Mouse (Mus musculus) activated CD4-positive, CD25-positive, alpha-beta regulatory T cell, adult 4 months (primary cell): ENCODE measurements around the gene Dmxl2. TPM values are rescaled to one million over a fixed set of nuclear protein-coding genes. Genes with fewer than 3 reads are reported as not detected.

Experiments
- polyA plus RNA-seq, 2 experiments: library from polyadenylated mRNA; unstranded; fragments of 100-300 nt; shearing (Covaris generic); gene quantifications; one replicate each; pipeline ENCODE4 v1.2.1; 2017

The Dmxl2 gene
- polyA plus RNA-seq, 2 experiments from 2014 or later: 0.83 TPM; not detected in 1

Other genes with a start within 250 kb of the Dmxl2 start
- gene Cyp19a1, start 233.5 kb downstream of the Dmxl2 start, polyA plus RNA-seq: not detected
- gene Gldn, start 215.1 kb downstream of the Dmxl2 start, polyA plus RNA-seq: under 1 TPM in 1 of 2 experiments, not detected in 1; 0.09 TPM
- gene Sh2d7, start 37.4 kb upstream of the Dmxl2 start, polyA plus RNA-seq: not detected
- 1 to 10 TPM; 1.1 to 2.1 TPM for gene Cib2, start 58.6 kb upstream of the Dmxl2 start, polyA plus RNA-seq
- 100 to 1,000 TPM; 155 to 163 TPM for gene Idh3a, start 84.7 kb upstream of the Dmxl2 start, polyA plus RNA-seq
- 10 to 100 TPM; 52.6 to 55.5 TPM for gene Acsbg1, start 160.2 kb upstream of the Dmxl2 start, polyA plus RNA-seq
- gene Dnaja4, start 197.2 kb upstream of the Dmxl2 start, polyA plus RNA-seq: 1 to 10 TPM; 3.3 to 3.9 TPM
- 100 to 1,000 TPM; 123 to 134 TPM for gene Wdr61, start 232.9 kb upstream of the Dmxl2 start, polyA plus RNA-seq